Mouse (Mus musculus): ENCODE results near the gene Rbm28. TPM values are rescaled to one million over a fixed set of nuclear protein-coding genes. Genes with fewer than 3 reads are reported as not detected.
"Not testable (repeated sequence)": the region's sequence is repeated elsewhere in the genome, so short reads cannot be mapped to it uniquely, and the experiment has no call there.

Gene Rbm28
- polyA plus RNA-seq, 1 experiment, result 43.8 TPM

DNA sequence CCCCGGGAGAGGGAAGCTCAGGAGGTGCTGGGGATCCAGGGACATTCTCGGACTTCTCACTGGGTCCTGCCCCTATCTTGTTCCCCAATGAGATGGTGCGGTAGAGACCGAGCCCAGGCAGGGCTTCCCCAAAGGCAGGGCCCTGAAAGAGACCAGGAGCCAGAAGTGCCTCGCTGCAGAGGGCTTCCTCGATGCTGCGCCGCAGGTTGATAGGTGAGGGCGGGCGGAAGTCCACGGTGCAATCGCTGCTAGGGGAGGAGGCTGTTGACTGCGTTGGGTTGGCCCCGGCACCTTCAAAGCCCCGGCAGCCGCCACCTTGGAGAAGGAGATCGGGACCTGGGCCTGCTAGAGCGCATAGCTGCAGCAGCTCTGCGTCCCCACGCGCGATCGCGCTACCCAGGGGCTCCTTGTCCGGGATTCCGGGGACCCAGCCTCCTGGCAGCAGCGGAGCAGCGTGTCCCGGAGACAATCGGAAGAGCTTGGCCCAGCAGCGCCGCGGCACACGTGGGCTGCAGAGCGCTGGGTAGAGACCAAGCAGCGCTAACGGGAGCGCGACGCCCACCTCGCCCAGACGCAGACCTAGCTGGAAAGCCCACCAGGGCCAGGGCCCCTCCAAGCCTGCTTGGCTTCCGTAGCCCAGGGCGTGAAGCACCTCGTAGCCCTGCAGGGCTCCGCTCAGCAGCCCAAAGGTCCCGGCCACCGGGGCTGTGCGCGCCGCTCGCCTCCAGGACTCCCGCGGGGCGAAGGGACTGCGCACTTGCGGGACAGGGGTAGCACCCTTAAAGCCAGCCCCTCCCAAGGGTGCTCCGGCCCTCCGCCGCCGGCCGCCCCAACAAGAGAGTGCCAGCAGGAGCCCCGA lies 5.5 kb upstream of the Rbm28 start:
- no peak for TF ChIP-seq CTCF (IDR thresholded peaks at IDR 0.05; ENCODE audit: low read depth, low read length)
- TF ChIP-seq POLR2A (IDR thresholded peaks at IDR 0.05; ENCODE audit: borderline replicate concordance, low read depth, low read length), result no peak
- H3K4me1 ChIP-seq (ENCODE audit: control insufficient read depth, insufficient read depth, low read length), result no peaks in the 10 kb centered on the region
- peak overlapping the region; percentile 47 for H3K4me3 ChIP-seq (ENCODE audit: insufficient read depth, low read length)
- H3K27ac ChIP-seq (ENCODE audit: insufficient read depth, low read depth, low read length), result no peak overlapping the region

- H3K27ac ChIP-seq (ENCODE audit: insufficient read depth, low read depth, low read length), result no peak overlapping the region
- no peak for TF ChIP-seq CTCF (IDR thresholded peaks at IDR 0.05; ENCODE audit: low read depth, low read length)
- no peak for TF ChIP-seq POLR2A (IDR thresholded peaks at IDR 0.05; ENCODE audit: borderline replicate concordance, low read depth, low read length)
- no peaks in the 10 kb centered on the region for H3K4me1 ChIP-seq (ENCODE audit: control insufficient read depth, insufficient read depth, low read length)
- no peak overlapping the region for H3K4me3 ChIP-seq (ENCODE audit: insufficient read depth, low read length)
Measured at GRCm38 (mm10) chr6:29169675-29170062, 4.9 kb upstream of the Rbm28 start.

DNA sequence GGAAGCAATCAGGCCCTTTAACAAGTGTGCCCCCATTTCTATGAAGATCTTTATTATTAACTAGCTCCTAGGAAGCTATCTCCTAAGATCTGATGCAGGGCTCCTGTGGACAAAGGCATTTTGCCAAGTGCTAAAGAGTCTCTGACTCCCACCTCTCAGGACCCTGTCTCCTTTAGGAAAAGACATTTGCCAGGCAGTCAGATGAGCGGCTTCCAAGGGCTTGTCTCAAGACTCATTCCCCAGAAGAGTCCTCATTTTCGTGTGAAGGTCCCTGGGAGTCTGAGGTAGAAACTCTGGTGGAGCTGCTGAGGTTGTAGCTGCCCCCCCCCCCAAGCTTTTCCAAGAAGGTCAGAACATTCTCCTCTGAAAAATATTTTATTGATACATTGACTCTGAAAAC lies 4.1 kb upstream of the Rbm28 start:
- Histone ChIP-seq H3K27ac (ENCODE audit: insufficient read depth, low read depth, low read length) (no peak overlapping the region), H3K4me3 (ENCODE audit: insufficient read depth, low read length) (no peak overlapping the region), H3K4me1 (ENCODE audit: control insufficient read depth, insufficient read depth, low read length) (no peaks in the 10 kb centered on the region)
- TF ChIP-seq POLR2A (IDR thresholded peaks at IDR 0.05; ENCODE audit: borderline replicate concordance, low read depth, low read length) (no peak), CTCF (IDR thresholded peaks at IDR 0.05; ENCODE audit: low read depth, low read length) (no peak)

GRCm38 (mm10) chr6:29166196-29166595 lies 1.4 kb upstream of the Rbm28 start:
- Histone ChIP-seq H3K4me1 (ENCODE audit: control insufficient read depth, insufficient read depth, low read length) (peaks cover 8% of the 10 kb centered on the region), H3K27ac (ENCODE audit: insufficient read depth, low read depth, low read length) (no peak overlapping the region), H3K4me3 (ENCODE audit: insufficient read depth, low read length) (no peak overlapping the region)
- TF ChIP-seq POLR2A (IDR thresholded peaks at IDR 0.05; ENCODE audit: borderline replicate concordance, low read depth, low read length), result no peak
- TF ChIP-seq CTCF (IDR thresholded peaks at IDR 0.05; ENCODE audit: low read depth, low read length), result no peak

DNA sequence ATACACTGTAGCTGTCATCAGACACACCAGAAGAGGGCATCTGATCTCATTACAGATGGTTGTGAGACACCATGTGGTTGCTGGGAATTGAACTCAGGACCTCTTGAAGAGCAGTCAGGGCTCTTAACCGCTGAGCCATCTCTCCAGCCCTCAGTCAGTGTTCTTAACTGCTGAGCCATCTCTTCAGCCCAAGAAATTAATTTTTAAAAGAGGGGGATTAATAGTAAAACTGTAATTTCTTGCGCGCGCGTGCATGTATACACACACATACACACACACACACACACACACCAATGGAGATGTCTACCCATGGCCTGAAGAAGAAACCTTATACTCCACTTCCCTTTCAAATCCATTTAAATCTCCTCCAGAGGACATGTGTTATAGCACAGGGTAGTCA lies 3.5 kb downstream of the Rbm28 start:
- H3K4me3 ChIP-seq (ENCODE audit: insufficient read depth, low read length); H3K27ac ChIP-seq (ENCODE audit: insufficient read depth, low read depth, low read length); H3K4me1 ChIP-seq (ENCODE audit: control insufficient read depth, insufficient read depth, low read length): not testable (repeated sequence)

DNA sequence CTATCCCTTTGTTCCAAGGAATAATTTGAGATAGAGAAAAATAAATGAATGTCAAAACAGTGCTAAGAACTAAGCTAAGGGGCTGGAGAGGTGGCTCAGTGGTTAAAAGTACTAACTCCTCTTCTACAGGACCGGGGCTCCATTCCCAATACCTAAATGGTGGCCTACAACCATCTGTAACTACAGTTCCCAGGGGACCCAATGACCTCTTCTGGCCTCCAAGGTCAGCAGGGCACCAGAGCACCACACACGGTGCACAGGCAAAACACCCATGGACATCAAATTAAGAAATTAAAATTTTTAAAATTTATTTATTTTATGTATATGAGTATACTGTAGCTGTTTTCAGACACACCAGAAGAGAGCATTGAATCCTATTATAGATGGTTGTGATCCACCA lies 4.0 kb downstream of the Rbm28 start:
- H3K4me3 ChIP-seq (ENCODE audit: insufficient read depth, low read length), result no peak overlapping the region
- peaks cover 8% of the 10 kb centered on the region for H3K4me1 ChIP-seq (ENCODE audit: control insufficient read depth, insufficient read depth, low read length)
- H3K27ac ChIP-seq (ENCODE audit: insufficient read depth, low read depth, low read length), result no peak overlapping the region
- TF ChIP-seq CTCF (IDR thresholded peaks at IDR 0.05; ENCODE audit: low read depth, low read length), result no peak
- no peak for TF ChIP-seq POLR2A (IDR thresholded peaks at IDR 0.05; ENCODE audit: borderline replicate concordance, low read depth, low read length)

DNA sequence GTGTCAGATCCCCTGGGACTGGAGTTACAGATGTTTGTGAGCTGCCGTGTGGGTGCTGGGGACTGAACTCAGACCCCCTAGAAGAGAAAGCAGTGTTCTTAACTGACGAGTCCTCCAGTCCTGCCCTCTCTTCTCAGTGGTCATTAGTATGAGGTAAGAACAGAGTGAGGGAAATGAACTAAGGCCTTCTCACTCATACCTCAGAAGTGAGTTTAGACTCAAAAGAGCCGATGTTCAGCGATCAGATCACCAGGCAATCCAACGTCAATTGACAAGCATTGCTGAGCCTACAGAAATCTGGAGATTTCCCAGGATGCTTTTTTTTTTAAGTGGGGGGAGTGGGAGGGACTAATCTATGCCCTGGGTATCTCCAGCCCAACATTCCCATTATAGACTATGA lies 8.5 kb downstream of the Rbm28 start:
- no peak overlapping the region for H3K27ac ChIP-seq (ENCODE audit: insufficient read depth, low read depth, low read length)
- no peak overlapping the region for H3K4me3 ChIP-seq (ENCODE audit: insufficient read depth, low read length)
- no peak for TF ChIP-seq CTCF (IDR thresholded peaks at IDR 0.05; ENCODE audit: low read depth, low read length)
- no peak for TF ChIP-seq POLR2A (IDR thresholded peaks at IDR 0.05; ENCODE audit: borderline replicate concordance, low read depth, low read length)
- H3K4me1 ChIP-seq (ENCODE audit: control insufficient read depth, insufficient read depth, low read length), result no peaks in the 10 kb centered on the region

GRCm38 (mm10) chr6:29150001-29150400 lies 14.8 kb downstream of the Rbm28 start:
- TF ChIP-seq POLR2A (IDR thresholded peaks at IDR 0.05; ENCODE audit: borderline replicate concordance, low read depth, low read length) (no peak), CTCF (IDR thresholded peaks at IDR 0.05; ENCODE audit: low read depth, low read length) (no peak)
- no peaks in the 10 kb centered on the region for H3K4me1 ChIP-seq (ENCODE audit: control insufficient read depth, insufficient read depth, low read length)
- no peak overlapping the region for H3K27ac ChIP-seq (ENCODE audit: insufficient read depth, low read depth, low read length)
- no peak overlapping the region for H3K4me3 ChIP-seq (ENCODE audit: insufficient read depth, low read length)

GRCm38 (mm10) chr6:29147407-29148010 lies 17.3 kb downstream of the Rbm28 start:
- TF ChIP-seq CTCF (IDR thresholded peaks at IDR 0.05; ENCODE audit: low read depth, low read length), result no peak
- TF ChIP-seq POLR2A (IDR thresholded peaks at IDR 0.05; ENCODE audit: borderline replicate concordance, low read depth, low read length), result no peak
- H3K27ac ChIP-seq (ENCODE audit: insufficient read depth, low read depth, low read length), result no peak overlapping the region
- H3K4me1 ChIP-seq (ENCODE audit: control insufficient read depth, insufficient read depth, low read length), result no peaks in the 10 kb centered on the region
- no peak overlapping the region for H3K4me3 ChIP-seq (ENCODE audit: insufficient read depth, low read length)

DNA sequence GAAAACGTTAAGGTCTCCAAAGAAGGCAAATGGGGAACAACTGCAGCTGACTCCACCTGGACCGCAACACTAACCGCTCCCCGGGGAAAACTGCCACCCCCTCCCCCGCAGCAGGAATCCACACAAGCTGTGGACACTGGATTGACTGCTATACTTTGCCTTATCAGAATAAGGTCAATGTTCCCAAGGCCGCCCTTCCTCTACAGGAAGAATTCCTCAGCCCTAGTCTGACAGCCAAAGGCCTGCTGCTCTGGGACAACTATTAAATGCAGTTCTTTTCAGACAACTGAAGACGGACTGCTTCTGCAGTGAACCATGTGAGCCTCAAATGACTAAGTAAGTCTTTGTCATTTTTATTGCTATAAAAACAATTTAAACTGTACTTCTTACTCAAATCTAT lies 18.2 kb downstream of the Rbm28 start:
- H3K4me3 ChIP-seq (ENCODE audit: insufficient read depth, low read length), result no peak overlapping the region
- no peak overlapping the region for H3K27ac ChIP-seq (ENCODE audit: insufficient read depth, low read depth, low read length)
- H3K4me1 ChIP-seq (ENCODE audit: control insufficient read depth, insufficient read depth, low read length), result no peaks in the 10 kb centered on the region
- no peak for TF ChIP-seq CTCF (IDR thresholded peaks at IDR 0.05; ENCODE audit: low read depth, low read length)
- no peak for TF ChIP-seq POLR2A (IDR thresholded peaks at IDR 0.05; ENCODE audit: borderline replicate concordance, low read depth, low read length)

Measured in bone marrow macrophage, adult 2 months (primary cell).